Mouse (Mus musculus) forelimb bud, embryonic 11.5 days (tissue): ENCODE results near the gene Tmem274.

Experiments
- DNase-seq: peaks from one replicate; pipeline ENCODE4 v3.0.0-alpha.2; 2012; ENCODE audit warnings: low read depth, low spot score

Tmem274 gene

GRCm38 (mm10) chr4:149475096-149475495, 2.1 kb upstream of the Tmem274 start:
- DNase-seq, result no peak

DNA sequence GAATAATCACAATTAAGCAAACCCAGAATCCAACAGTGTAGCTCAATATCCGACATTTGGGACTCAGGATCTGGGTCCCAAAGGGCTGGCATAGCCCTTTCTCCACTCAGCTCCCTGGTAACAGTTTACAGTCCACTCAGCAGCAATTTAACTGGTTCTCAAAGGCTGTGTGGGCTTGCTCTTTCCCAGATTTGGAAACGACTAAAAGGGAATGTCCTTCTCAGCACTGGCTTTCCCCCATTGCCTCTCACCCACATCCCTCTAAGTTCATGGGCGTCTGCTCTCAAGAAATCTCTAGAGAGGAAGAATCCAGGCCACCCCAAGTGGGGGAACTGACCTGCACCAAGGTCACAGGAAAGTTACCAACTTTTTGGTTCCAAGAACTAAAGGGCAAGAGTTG, 7.4 kb downstream of the Tmem274 start:
- DNase-seq, result no peak

DNA sequence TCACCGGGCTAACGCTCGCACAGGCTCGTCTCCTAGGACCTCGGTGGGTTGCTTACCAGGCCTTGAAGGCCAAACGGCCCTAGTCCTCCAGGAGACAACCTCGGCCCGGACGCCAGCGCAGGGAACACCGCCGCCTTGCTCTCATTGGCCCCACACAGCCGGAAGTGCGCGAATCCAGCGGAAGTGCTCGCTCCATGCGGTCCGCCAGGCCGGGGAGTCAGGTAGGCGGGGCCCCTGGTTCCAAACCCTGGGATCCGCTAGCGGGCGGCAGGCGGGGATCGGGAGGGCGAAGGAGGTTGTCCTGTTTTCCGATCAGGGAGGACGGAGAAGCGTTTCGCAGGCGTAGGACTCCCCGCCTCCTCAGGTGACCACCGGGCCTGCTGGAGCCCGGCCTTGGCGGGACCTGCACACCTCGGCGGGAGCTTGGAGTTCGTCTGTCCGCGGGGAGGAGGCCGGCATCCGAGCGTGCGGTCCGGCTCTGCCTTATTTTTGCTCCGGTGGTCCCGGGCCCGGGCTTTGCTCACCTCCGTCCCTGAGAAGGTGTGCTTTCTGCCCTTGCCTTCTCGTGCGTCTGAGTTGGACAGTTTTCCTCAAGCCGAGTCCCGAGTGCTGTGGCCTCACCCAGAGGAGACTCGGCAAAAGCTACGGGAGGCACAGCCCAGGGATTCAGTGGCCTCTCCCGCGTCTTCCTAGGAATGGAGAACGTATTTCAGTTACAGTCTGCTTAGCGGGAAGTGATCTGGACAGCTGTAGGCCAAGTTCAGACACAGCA, 8.1 kb downstream of the Tmem274 start, which contains the start of the genes Nmnat1 and Lzic:
Gene Nmnat1, minus strand, starts transcription at position 150 of the 772 bp plus-strand sequence.
Gene Lzic, plus strand, starts transcription at position 177 of the 772 bp plus-strand sequence.
- DNase-seq, result peak; percentile 93

GRCm38 (mm10) chr4:149485825-149486206, 8.6 kb downstream of the Tmem274 start:
- peak; percentile 7 for DNase-seq

DNA sequence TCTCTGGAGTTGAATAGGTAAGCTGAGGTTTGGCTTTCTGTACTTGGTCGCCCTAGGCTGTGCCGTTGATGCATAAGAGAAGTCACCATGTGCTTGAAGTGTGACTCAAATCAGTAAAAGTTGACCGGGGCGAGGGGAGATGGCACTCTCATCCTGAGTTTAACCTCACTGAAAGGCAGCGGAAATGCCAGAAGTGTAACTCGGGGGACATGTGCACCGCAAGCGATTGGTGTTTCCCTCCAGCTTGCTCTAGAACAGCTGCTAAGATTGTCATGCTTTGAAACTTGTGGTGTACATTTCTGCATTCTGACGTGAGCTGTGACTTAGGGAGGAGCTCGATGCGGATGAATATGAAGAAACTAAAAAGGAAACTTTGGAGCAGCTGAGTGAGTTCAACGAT, 10.6 kb downstream of the Tmem274 start:
- DNase-seq, result no peak

DNA sequence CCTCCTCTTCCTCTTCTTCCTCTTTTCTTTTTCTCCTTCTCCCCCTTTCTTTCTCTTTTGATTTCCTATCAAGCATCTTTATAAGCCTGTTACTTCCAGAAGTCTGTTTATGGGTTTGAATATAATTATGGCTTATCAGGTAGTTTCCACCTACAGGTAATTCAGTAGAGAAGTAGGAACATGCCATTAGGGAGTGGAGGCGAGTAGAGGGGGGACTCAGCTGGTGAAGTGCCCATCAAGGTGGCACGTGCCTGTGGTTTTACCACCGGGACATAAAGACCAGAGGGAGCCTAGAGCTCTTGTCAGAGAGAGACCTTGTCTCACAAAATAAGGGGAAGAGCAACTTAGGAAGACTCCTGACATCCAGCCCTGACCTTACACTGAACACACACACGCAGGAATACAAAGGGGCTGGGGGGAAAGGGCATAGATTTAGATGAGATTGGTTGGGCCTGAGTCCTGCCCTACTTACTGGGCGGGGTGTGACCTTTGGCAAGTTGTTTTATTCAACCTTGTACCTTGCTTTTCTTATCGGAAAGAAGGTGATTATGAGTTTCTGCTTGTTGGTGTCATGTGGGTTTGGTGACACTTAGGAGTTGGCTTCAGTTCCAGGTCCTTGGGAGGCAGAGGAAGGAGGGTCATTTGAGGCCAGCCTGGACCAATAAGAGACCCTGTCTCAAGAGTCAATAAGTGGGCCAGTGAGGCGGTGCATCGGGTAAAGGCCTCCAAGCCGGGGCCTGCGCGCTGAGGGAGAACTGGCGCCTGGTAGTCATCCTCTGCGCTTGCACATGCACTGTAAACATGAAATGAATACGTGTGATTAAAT, 12.4 kb downstream of the Tmem274 start:
- DNase-seq, result no peak

DNA sequence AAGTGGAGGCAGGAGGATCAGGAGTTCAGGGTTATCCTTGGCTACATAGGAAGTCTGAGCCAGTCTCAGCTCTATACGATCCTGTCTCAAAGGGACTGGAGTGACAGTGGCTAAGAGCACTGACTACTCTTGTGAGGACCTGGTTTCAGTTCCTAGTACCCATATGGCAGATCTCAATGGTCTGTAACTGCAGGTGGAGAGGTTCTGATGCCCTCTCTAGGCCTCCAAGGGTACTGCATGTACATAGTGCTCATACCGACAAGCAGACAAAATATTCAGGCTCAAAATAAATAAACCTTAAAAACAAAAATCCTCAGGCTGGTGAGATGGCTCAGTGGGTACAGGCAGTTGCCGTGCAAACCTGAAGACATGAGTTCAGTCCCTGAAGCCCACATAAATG, 14.0 kb downstream of the Tmem274 start:
- no peak for DNase-seq

- no peak for DNase-seq
Observed at GRCm38 (mm10) chr4:149496612-149497011, 19.4 kb downstream of the Tmem274 start.

GRCm38 (mm10) chr4:149498901-149499300, 21.7 kb downstream of the Tmem274 start:
- no peak for DNase-seq

DNA sequence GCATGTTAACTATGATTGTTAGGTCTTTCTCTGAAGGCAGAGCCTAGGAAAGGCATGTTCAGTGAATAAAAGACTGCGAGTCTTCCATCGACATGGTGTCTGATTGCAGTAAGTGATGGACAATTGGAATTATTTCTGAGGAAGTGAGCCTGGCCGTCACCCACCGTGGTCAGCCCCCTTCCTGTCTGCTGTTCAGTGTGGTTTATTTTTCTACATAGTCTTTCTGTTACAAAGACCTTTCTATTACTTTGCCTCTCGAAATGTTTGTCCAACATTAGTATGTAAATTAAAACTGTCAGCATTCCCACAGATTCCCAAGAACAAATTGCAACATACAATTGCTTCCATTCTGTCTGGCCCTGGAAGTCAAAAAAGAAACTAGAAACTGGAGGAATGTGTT, 22.6 kb downstream of the Tmem274 start:
- no peak for DNase-seq

- DNase-seq, result no peak
Observed at GRCm38 (mm10) chr4:149504363-149504762, 27.2 kb downstream of the Tmem274 start.

DNA sequence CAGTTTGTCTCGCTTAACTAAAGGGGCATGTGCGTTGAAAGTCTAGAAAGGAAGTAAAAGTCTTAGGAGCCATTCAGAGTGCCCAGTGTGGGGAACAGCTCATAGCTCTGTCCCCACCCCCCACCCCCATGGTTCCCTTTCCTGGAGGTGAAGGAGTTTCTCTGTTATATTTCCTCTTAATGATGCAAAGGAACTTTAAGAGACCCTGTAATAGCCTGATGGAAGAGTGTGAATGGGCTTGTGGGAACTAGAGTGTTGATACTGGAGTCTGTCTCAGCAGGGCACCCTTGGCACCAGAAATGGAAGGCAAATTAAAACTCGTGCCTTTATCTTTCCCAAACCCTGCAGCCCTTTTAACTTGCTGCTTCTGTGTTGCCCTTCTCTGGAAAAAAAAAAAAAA, 27.7 kb downstream of the Tmem274 start:
- DNase-seq, result no peak

DNA sequence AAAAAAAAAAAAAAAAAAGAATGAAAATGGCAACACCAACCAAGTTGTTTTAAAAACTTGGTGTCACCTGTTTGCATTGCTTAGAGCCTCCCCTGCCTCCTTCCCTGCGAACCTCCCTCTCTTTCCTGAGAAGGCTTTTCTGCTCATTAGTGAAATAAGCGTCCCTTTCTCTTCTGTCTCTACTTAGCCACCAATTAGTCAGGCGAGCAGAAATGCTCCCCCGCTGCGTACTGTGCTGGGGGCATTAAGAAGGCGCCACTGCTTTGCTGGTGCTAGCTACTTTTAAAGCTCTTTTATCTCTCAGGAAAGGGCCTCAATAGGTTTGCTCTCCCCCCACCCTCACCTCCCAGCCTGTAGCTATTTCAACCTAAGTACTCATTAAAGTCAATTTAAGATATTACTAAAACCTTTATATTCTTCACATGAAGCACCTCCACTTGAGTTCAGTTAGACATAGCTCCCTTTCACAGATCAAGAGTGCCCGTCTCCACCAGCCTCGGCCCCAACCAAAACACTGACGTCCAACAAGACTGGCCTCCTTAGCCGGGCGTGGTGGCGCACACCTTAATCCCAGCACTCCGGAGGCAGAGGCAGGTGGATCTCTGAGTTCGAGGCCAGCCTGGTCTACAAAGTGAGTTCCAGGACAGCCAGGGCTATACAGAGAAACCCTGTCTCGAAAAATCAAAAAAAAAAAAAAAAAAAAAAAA, 28.2 kb downstream of the Tmem274 start:
- DNase-seq, result peak; percentile 59

GRCm38 (mm10) chr4:149506904-149507303, 29.7 kb downstream of the Tmem274 start:
- no peak for DNase-seq

- DNase-seq, result no peak
Observed at GRCm38 (mm10) chr4:149511221-149511646, 34.1 kb downstream of the Tmem274 start.

DNA sequence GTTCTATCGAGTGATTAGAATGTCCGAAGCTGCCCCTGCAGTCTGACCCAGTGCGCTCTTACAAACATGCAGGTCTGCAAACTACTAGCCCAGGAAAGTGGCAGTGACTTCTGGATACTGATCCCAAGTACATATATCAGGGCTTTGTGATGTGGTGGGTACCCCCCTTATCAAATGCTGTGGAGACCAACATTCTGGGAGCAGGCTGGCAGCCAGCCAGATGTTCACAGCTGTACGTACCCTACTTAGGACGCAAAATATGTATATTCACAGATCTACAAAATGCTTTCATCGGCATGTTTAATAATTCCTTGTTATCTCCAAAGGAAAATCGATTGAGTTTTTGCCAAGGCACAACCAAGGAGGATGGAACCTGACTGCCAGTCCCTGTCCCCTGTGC, 34.9 kb downstream of the Tmem274 start:
- DNase-seq, result no peak

DNA sequence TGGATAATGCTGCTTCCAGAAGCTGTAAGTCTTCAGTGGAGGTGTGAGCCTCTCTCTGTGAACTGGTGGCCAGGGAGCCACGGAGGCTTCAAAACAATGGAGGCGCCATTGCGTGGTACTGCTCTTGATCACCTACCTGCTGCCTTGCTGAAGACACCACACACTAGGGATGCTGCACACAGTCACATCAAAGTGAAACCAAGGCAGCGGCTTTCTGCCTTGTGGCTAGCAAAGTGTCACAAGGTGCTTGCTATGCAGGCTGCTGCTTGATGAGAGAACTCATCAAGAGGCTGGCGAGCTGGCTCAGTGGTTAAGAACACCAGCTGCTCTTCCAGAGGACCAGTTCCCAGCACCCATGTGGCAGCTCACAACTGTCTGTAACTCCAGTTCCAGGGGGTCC, 38.5 kb downstream of the Tmem274 start:
- DNase-seq, result no peak

DNA sequence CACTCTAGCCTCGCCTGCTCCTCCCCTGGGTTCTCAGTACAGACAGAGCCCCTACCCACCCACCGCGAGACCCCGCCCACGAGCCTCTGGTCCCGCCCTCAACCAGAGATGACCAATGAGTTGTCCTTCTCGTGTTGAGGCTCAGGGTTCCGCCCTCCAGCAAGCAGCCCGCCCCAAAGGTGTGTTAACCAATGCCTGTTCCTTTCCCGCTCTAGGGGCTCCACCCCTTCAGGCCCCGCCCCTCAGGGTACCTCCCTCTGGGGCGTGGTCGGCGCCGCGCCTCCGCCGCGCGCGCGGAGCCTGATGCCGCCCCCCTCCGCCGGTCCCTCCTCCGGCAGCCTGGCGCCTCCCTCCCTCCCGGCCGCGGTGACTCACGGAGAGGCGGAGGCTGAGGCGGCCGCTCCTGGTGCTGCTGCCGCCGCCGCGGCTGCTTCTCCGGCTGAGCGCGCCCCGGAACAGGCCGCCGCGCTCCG, 40.7 kb downstream of the Tmem274 start, which contains the start of gene Ctnnbip1:
Gene Ctnnbip1, plus strand, starts transcription at position 369 of the 473 bp plus-strand sequence.
- peak; percentile 97 for DNase-seq

DNA sequence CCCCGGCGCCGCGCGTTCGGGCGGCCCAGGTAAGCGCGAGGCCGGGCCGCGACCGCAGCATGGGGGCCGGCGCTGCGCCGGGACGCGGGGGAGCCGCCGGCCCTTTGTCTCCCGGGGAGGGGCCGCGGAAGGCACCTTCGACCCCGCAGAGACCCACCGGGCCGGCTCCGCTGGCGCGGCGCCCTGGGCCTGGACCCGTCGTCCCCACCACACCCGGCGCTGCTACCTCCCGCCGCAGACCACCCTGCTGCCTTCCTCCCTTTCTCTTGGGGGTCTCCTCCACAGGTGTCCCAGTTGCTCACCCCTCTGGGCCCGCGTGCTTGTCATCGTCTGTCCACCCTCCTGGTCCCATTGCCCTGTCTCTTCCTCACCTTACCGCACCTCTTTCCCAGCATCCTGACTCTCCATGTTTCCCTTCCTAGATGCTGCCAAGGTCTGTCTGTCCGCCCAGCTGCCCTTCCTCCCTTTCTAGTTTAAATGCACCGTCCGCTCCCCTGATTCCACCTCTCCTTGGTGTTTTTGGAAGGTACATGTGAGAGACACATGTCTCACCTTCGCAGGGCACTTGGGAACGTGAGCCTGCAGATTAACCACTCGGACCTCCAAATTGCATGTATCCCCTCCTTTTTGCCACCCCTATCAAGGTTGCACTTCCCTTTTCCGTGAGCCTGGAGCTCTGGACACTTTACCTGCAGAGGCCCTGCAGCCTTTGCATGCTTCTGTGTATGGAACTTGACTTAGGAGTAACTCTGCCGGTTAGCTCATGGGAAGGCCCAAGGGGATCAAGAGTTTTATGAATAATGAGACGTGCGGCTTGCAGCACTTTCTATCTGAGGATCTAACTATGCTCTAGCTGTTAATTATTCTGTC, 41.4 kb downstream of the Tmem274 start:
- no peak for DNase-seq

DNA sequence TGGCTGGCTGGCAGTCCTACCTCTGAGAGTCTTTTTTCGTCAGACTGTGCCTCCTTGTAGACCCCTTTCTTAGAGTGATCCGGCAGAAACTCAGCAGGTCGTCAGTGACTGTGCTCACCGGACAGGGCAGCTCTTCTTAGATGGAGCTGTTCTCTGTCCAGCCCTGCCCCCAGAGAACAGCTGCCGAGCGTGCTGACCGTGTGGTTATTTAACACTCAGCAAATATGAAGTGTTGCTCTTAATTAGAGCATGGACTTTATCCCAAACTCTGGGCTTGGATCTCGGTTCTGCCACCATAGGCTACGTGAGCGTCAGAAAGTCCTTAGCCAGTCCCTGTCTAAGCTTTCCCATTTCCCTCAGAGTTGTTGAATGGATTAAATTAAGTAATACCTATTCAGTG, 44.1 kb downstream of the Tmem274 start:
- no peak for DNase-seq

DNA sequence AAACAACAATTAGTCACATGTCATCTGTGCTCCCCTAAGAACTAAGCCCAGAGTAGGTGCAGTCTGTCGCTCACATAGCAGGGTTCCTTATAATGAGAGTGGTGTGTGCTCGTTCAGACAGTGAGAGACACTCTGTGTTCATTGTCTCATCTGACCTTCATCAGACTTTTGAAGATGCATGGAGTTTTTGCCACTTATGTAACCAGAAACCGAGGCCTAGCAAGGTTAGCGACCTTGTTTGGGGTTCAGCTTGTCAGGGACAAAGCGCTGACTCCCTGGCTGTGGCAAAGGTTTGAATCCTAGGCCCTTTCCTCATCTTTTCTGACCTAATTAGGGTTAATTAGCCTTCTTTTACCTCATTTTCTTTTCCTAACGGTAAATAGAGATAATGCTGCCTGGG, 46.8 kb downstream of the Tmem274 start:
- no peak for DNase-seq
